Mouse (Mus musculus) yolk sac, embryonic 10.5 days (tissue): Measurements from ENCODE around the gene Fgfr2.

Experiments
- DNase-seq: peaks from one replicate; pipeline ENCODE4 v3.0.0-alpha.2; 2017; ENCODE audit warnings: low spot score

Gene Fgfr2

DNA sequence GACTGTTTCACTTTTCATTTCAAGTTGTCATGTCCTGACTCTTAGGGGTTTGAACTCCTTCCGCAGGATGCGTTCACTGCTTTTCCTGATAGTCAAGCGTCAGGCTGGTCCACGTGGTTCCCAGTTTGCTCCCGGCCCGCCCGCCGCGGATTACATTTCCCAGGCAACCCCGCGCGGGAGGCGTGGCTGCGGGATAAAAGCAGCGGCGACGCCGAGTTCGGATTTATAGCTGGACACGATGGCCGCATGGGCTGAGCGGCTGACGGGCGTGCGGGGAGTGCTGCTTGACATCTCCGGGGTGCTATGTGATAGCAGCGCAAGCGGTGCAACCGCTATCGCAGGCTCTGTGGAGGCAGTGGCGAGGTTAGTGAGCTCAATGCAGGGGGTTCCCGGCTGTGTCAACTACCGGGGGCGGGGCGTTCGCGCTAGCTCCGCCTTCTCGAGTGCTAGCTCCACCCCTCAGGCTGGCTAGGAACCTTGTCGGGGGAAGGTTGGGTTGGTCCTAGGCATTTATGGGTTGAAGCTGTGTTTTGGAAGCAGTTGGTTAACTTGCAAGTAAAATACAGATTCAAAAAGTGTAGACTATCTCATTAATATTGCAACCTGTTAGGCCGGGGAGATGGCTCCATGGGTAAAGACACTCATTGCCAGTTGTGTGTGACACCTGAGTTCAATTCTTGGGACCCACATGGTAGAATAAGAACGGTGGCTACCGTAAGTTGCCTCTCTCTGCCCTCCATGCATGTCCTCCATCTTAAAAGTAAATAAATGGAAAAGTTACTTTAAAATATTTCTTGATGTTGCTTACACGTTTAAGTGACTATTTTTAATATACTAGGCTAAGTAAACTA lies 512.5 kb downstream of the Fgfr2 start, which contains the start of gene Lhpp:
Gene Lhpp, plus strand, starts transcription at position 171 of the 851 bp plus-strand sequence.
- peak; percentile 84 for DNase-seq

DNA sequence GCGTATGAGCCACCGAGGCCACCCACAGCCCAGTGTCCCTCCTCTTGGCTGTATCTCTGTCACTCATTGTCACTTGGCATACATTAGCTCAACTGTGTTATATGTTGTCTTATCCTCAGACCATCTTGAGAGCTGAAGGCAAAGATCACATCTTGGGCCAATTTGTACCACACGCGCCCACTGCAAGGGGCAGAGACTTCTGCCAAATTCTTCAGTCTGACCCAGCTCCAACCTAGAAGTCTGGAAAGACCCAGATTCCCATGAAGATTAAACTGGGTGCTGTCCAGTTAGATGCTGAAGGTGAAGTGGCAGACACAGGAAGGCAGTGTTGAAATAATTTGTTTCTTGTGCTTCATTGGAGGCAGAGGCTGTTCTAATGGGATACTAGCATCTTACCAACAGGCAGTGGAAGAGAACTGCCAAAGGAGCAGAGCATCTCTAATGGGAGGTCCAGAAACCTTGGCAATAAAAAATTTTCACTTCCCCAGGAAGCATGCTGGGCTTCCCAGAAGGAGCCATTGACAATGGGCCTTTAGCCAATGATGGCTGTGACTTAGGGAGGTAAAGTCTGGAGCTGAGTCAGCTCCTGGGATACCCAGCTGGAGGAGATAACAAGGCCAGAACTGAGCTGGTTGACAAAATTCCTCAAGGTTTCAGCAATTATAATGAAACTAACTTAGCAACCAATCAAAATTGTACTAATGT lies 514.7 kb downstream of the Fgfr2 start:
- DNase-seq, result no peak

DNA sequence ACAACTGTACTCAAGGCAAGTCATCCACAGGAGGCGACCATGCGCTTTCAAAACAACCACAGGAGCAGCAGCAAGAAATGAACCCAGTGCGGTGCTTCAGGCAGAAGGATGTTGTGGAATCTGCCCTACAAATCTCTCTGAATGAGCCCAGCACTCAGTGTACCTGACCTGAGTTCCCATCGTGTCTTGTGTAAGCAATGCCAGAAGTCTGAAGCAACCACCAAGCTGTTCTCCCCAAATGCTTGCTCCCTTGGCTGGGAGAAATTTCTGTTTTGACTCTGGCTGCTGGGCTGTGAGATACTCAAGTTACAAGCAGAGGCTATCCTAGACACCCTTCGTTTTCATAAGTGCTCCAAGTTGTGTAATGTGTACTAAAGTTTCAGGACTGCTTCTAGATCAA lies 517.5 kb downstream of the Fgfr2 start:
- no peak for DNase-seq

DNA sequence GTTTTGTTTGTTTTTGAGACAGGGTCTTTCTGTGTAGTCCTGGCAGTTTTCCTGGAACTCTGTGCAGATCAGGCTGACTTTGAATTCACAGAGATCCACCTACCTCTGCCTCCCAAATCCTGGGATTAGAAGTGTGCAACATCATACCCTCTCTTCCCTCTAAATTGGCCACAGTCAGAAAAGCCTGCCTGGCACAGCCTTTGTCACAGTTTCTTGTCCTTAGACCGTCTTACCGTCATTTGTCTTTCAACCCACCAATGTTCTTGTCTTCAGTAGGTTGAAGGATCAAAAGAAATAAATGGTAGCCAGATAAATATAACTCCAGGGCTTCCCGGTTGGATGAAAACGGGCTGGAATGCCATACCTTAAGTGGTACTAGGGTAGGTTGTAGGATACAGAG lies 518.4 kb downstream of the Fgfr2 start:
- no peak for DNase-seq

DNA sequence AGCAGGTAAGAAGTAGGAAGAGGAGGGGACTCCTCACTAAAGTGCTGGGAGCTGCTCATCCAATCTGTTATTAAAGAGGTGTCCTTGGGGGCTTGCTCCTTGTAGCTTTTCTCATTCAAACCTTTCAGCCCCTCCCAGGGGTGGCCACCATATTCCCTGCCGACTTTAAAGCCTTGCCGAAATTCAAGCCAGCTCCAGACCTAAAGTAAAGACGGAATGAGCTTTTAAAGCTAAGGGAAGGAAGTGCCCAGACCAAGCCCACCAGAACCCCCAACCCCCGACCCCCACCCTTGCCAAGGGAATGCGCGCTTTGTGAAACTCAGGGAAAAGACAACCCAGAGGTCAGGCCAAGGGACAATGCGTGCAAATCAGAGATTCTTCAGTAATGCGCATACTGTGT lies 522.2 kb downstream of the Fgfr2 start:
- DNase-seq, result no peak

DNA sequence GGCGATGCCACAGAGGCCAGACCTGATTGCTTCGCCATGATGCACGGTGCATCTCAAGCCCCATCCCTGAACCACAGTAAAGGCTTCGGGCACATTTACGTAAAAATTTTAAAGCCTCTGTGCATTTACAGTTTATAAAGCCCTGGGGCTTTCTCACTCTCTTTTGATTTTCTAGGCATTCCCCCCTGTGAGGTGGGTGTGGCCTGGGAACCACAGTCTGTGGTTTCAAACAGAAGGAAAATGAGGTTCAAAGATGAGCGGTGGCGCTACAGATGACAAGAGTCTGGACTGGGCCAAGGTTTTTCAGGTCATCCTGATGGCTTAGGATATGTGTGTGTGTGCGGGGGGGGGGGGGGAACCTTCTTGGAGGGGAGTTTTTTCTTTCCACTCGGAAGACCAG lies 523.1 kb downstream of the Fgfr2 start:
- no peak for DNase-seq

DNA sequence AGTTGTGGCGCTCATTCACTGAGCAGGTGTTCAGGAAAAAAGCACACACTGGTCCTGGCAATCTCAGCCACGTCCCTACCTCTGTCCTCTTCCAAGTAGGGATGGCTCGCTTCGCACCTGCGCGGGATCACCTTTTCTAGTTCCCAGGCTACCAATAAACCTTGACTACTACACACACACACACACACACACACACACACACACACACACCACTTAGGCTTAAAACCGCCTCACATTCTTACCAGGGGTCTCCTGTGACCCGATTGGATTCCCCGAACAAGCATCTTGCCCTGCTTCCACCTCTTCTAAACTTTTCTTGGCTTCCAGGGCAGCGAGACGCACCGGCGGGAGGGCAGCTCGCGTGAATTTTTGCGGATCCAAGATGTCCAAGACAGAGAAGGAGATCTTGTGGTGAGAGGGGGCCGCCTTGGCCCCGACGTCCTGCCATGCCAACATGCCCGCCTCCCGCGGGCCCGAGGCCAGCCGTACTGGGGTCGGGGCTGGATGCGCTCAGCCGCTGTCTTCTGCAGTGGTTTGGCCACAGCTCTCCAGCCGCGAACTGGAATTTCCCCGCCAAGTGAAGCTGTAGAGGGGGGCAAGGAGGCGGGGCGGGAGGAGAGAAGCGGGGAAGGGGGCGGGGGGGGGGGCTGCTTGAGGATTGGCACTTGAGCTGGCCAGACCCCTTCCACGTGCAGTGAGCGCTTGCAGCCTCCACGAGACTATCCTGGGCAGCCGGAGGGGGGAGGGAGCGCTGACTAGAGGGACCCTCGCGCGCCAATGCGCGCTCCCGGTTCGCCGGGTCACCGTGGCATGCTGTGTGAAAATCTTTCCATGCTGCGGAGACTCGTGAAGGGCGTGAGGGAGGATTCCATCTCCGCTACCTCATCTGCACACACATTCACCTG lies 523.8 kb downstream of the Fgfr2 start, which contains the start of gene Nkx1-2:
Gene Nkx1-2, minus strand, starts transcription at position 567 of the 905 bp plus-strand sequence.
- no peak for DNase-seq

DNA sequence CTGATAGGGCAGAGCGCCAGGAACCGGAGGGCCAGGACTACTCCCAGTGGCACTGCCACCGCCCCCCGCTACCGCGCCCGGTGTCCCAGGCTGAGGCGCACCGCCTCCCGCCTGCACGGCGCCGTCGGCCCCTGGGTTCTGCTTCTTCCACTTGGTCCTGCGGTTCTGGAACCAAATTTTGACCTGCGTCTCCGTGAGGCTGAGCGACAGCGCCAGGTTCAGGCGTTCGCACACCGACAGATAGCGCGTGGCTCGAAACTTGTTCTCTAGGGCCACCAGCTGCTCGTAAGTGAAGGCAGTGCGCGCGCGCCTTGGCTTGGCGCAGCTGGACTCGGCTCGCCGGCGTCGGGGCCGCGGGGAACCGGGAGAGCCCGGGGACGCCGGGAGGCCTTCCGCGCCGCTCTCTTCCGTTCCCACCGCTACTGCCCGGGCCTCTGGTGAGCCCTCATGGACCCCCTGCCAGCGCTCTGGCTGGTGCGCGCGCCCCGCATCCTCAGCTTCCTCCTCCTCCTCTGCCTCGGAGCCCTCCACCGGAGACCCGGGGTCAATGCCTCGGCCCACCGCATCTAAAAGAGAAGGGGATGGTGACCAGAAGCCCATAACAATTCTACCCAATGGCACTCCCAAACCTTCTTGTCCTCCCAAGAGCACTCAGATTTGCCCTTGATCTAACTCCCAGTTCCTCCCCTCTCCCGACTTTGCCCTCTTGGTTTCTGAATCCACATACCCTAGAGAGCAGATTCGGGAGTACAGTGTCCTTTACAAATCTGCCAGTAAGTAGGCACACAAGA lies 525.7 kb downstream of the Fgfr2 start:
- DNase-seq, result peak; percentile 14

DNA sequence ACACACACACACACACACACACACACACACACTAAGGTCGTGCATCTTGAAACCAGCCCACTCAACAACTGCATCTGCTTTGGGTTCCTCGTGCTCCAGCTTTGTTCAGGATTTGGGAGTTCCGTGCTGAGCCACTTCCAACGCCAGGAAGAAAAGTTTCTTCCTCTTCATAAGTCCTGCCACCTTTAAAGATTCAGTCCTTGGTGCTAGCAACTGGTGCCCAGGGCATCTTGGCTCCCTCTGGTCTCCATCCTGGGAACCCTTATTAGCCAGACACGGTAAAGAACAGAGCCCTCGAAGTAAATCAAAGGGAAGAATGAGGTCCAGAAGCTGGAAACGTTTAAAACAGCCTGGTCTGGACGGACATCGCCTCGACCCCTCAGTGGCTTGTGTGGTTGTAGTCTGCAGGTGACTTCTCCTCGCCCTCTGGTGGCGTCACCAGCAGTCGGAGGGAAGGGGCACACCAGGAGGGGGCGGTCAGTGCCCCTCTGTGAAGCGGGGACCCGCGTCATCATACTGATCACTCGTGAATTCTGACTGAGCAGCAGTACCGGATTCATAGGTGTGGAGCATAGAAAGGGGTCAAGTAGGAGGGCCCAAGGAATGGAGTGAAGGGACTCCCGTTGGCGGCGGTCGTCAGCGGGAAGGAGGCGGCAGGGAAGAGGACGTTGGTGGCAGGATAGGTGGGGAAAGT lies 526.4 kb downstream of the Fgfr2 start:
- DNase-seq, result peak; percentile 4

DNA sequence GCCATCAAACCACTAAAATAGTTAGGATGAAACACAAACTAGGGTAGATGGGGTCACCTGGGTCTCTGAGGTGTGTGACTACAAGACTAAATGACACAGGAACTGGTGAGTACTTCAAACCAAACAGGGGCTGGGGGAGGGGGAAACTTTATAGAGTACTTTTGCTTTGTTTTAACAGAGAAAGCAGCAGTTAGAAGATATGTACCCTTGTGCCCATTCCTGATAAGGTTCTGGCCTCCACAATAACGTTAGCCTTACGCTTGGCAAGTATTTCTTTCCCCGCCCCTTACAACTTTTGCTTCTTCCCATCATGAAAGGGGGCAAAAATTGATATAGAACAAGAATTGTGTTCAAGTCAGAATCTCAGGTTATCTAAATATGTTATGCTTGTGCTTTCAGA lies 527.4 kb downstream of the Fgfr2 start:
- DNase-seq, result no peak

DNA sequence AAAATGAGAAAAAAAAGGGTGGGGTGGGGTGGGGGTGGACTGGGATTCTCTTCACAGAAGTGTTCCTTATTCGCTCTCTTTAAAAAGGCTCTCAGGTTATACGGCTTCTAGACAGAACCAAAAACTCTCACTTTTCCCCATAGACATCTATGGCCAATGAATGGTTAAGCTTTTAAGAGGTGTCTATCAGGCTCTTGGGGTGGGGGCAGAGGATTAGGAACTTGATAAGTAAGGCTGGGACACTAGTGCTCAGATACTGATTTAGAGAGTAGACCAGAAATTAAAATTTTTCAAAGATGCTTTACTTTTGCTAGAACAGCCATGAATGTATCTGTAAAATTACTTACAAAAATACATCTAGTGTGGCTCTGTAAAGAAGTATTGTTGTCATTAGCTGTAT lies 528.8 kb downstream of the Fgfr2 start:
- DNase-seq, result no peak

DNA sequence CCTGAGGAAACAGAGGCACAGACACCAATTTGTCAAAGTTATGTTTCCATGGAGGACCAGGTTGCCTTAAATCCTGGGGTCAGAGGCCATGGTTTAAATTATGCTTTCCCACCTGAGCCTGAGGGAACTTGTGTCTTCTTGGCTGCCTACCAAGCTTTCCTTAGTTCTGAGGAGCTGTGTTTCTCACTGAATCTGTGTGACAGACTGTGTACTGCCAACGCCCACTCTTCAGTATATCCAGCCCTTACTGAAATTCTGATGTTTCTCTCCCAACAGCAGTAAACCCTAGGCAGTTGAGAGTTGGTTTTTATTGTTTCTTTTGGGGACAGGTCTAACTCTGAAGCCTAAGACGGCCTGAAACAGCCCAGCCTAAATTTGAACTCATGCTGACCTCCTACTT lies 529.4 kb downstream of the Fgfr2 start:
- DNase-seq, result no peak

DNA sequence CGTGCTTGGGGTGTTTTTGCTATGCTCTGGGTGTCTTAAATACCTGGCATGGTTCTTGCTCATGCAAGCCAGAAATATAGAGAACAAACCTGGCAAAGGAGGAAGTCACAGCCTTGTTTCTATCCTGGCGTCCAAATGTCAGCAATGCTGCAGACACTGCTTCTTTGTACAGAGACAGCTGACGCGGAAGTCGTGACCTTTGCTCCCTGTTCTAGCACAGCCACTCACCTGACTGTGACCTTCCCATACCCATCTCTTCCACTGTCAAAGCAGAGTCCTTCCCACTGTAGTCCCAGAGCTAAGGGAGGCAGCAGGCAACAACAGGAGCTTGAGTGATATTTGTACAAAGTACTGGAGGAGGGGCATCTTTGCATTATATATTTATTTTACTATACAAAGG lies 533.5 kb downstream of the Fgfr2 start:
- DNase-seq, result peak; percentile 79

DNA sequence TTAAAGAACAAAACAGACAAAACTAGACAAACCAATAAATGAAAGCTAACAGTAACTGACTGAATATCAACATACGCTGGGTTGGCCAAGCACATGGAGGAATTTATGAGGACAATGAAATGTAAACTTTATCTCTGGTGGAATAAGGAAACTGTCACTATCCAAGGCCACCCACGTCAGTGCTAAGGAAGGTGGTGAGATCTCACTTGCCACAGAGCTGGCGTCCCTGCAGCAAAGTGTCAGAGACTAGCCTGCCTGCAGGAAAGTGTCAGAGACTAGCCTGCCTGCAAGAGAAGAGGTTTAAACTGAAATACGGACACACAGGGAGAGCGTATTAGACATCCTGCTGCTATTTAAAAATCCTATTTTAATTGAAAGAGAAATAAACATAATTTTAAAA lies 536.0 kb downstream of the Fgfr2 start:
- DNase-seq, result no peak

DNA sequence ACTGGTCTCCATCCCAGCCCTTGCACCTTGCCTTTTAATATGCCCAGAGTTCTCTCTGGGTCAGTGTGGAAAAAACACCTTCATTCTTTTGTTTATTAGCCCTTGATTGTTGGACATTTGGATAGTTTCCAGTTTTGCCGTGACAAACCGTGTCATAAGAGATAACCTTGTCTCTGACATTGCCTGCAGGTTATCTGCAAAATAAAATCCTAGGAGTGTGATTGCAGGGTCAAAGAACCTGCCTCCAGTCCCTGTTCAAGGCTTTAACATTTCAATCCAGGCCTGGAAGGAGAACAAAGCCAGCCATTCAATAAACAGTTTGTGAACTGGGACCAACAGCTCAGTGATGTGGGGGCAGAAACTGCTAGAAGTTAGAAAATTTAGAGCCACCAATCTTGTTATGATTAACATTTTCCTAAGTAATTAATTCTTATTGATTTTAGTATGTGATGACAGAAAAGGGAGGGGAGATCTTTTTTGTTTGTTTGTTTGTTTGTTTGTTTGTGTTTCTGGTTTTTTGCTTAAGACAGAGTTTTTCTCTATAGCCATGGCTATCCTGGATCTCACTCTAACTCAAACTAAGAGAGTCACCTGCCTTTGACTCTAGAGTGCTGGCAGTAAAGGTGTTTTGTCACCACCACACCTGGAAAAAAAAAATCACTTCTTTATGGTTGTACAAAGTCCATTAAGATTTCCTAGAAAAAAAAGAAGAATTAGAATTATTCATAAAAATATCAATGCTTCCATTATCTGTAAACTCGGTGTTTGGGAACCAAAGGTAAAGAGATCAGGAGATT lies 537.3 kb downstream of the Fgfr2 start:
- DNase-seq, result no peak

DNA sequence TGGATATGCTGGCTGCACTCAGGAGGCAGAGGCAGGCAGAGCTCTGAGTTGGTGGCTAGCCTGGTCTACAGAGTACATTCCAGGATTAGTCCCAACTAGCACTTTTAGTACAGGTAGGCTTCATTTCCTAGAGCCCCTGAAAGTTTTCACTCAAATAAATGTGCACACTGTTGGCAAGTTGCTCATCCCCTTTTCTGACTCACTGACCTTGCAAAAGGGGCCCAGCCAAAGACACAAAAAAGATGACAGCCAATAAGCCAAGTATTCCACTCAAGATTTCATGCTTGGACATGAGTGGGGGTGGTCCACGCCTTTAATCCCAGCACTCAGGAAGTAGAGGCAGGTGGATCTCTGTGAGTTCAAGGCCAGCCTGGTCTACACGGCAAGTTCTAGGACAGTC lies 541.7 kb downstream of the Fgfr2 start:
- DNase-seq, result no peak

DNA sequence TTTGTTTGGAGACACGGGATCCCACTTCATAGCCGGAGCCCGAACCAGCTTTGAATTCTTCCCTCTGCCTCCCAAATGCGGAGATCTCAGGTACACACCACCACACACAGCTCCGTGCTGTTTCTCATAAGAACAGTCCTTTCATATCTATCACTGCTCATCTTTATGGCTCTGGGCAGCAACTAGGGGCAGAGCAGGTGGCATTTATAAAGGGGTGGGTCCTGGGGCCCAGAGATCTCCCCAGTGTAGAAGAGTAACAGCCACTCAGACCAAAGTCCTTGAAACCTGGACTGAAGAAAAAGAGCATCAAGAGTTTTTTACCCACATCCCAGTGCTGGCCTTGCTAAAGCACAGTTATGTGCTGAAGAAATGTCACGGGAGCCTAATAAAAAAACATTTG lies 542.6 kb downstream of the Fgfr2 start:
- DNase-seq, result no peak

DNA sequence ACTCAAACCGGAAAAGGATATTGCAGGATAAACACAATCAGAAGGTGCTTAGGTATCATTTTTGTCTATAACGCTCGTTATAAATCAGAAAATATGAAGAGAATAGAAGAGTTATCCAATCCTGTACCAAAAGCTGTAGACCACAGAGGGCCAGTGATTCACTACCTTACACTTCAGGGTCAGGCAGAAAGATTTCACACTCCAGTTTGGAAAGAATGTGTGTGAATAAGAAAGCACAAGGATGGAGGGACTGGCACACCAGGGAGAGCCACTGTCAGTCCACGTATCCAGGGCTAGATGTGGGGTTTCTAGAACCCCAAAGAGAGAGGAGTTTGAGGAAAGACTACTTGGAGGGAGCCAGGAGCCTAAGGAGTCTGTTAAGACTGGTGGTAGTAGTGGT lies 546.3 kb downstream of the Fgfr2 start:
- no peak for DNase-seq

DNA sequence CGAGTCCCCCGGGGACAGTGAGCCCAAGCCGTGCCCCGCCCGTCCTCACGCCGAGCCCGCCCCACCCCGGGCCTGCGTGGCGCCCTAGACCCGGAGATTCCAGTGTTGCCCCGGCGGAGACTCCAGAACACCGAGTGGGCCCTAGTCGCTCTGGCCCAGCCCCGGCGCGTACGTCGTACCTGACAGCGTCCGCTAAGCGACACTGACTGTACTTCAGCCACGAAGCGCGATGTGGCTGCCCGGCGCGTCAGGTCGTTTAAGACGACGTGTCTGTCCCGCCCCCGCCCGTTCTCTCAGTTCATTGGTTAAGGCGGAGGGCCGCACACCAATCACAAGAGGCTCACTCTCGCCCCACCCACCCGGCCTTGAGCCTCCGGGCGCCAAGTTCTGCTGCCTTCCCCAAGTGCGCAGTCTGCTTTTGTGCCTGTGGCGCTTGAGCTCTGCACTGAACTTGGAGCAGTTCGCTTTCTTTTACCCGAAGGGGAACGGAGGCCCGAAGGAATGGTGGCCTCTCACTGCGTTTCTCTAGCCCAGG lies 547.0 kb downstream of the Fgfr2 start, which contains the start of gene Oat:
Gene Oat, minus strand, starts transcription at position 283 of the 535 bp plus-strand sequence.
- peak; percentile 96 for DNase-seq

DNA sequence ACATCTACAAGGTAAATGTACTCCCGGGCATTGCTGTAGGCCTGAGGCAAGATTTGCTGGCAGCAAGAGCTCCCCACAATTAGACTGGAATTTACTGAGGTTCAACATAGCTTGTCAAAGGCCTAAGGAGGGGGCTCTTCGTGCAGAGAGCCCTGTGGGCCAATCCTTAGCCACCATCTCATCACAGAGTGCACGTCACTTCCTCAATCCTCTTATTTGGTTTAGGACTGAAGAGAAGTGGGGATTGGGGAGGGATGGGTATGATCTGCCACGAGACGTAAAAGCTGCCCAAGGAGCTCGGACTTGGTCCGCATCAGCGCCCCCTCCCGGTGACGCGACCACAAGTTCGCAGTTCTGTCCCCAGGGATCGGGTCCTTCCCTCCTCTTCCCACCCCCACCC lies 547.5 kb downstream of the Fgfr2 start:
- DNase-seq, result peak; percentile 86
